Mouse (Mus musculus) CD4-positive, CD25-positive, alpha-beta regulatory T cell, adult 2 months (primary cell): ENCODE measurements around the gene Tph1.

Experiments
- DNase-seq: peaks from one replicate; pipeline ENCODE4 v3.0.0-alpha.2; 2012; ENCODE audit warnings: low read depth, low spot score

Tph1 gene

DNA sequence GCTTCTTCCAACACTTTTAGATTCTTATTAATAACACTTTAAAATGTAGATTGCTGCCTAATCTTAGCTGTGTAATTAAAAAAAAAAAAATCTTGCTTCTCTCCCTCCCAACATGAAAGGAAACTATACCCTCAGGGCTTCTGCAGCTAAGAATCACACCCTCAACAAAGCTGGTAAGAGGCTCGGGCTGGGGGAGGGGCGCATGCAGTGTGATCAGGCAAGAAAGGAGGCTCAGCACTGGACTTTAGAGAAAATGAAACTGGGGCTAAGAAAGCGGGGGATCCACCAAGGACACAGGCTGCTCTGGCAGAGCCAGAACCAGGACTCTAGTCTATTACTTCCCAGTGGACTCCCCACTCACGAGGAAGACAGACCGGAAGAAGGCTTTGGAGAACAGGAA is 71.2 kb downstream of the Tph1 start:
- DNase-seq, result no peak

DNA sequence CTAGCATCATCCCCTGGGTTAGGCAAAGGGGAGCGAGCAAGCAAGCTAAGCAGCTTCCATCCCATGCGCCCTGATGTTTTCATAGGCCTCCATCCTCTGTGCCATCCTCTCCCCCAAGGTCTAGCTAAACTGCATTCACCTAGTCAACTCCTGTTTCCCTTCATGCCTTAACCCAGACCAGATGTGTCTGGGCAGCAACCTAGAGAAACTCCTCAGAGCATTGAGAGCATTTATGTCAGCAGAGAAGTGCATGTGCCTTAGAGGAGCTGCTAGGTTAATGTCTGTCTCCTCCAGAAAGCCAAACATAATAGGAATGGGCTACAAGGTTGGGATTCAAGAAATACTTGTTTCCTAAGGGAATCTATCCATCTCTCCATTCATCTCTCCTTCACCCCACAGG is 75.3 kb downstream of the Tph1 start:
- no peak for DNase-seq
